9 mouse cellular contexts compared by ENCODE assay signal in the genomic region with DNA sequence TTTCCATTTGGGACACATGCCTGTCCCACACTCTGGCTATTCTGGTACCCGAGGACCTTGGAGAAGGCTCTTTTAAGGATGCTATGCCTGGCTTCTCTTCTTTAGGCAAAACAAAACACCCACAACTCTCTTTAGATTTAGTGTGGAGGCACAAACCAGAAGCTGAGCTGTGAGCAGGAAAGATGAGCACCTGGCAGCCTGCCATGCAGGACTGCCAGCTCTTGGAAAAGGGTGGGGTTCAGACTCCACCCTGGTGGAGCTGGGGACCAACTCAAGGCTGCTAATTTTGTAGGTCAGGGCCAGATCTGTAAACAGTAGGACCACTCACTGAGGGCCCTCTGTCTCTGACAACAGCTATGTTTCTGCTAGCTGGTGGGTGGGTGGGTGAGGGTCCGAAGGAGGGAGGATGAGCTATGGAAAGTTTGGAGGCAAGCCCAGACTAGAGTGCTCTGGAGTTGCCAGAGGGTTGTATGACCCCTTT. TPM values are rescaled to one million over a fixed set of nuclear protein-coding genes. Genes with fewer than 3 reads are reported as not detected.
DNase-seq lines count a peak whose midpoint lies in the region; ATAC-seq and TF ChIP-seq lines count a peak whose summit lies in the region.
"Had no signal": no experiment of that assay in that cellular context is flagged by ENCODE, and none has a peak within 500 bp of the region (broad histone marks: within the 10 kb centered on the region; RNA-seq: fewer than 3 reads in every experiment).

No protein-coding gene starts in this region.

- no peak overlapping the region for H3K4me2 ChIP-seq in lung, embryonic 14.5 days
- H3K4me2 ChIP-seq: limb, embryonic 12.5 days had no signal

- H3K27me3 ChIP-seq in lung, embryonic 14.5 days (ENCODE audit: insufficient read depth, low read length): no peaks in the 10 kb centered on the region
- H3K27me3 ChIP-seq: limb, embryonic 12.5 days had no signal

- peak; percentile 54 for DNase-seq in adrenal gland, postnatal 10 days
- no peak for DNase-seq in adrenal gland, adult 18-20 months (ENCODE audit: low spot score in 2 of 2)
- DNase-seq in lung, embryonic 14.5 days: peak; percentile 73
- DNase-seq in lung, postnatal 25 days (ENCODE audit: low spot score): no peak
- peak; percentile 45 to 69 for DNase-seq in left cerebral cortex, adult 2 months (ENCODE audit: extremely low spot score in 1 of 2, low spot score in 2 of 2)
- DNase-seq in right cerebral cortex, postnatal 10 days (ENCODE audit: low spot score in 2 of 2): peak; percentile 78 to 79
- no peak for DNase-seq in gastrocnemius, postnatal 4 days (ENCODE audit: low spot score in 2 of 2)

- peaks cover 14% of the 10 kb centered on the region; the same call in 1 of the 2 replicates for H3K4me1 ChIP-seq in lung, embryonic 14.5 days (ENCODE audit: insufficient read depth)

- no peaks in the 10 kb centered on the region for H3K9me3 ChIP-seq in lung, embryonic 14.5 days (ENCODE audit: low read depth, low read length)
- H3K9me3 ChIP-seq: limb, embryonic 12.5 days had no signal

- H3K4me3 ChIP-seq in lung, embryonic 14.5 days (ENCODE audit: low read depth, low read length): no peak overlapping the region
- H3K4me3 ChIP-seq in left cerebral cortex, adult 2 months: no peak overlapping the region
- H3K4me3 ChIP-seq: limb, embryonic 12.5 days had no signal

- no peak overlapping the region for H3K9ac ChIP-seq in lung, embryonic 14.5 days
- H3K9ac ChIP-seq: limb, embryonic 12.5 days had no signal

- 0 out of 2 replicates have a peak overlapping the region, but pooled peaks have one; percentile 15 for H3K27ac ChIP-seq in lung, embryonic 14.5 days (ENCODE audit: low read depth)
- H3K27ac ChIP-seq in left cerebral cortex, adult 2 months: peak overlapping the region; percentile 70
- H3K27ac ChIP-seq: limb, embryonic 12.5 days had no signal

- ATAC-seq in lung, embryonic 14.5 days (ENCODE audit: insufficient read depth): peak; percentile 66
- no peak for ATAC-seq in activated CD4-positive, CD25-positive, alpha-beta regulatory T cell, adult 4 months

- no peak for TF ChIP-seq CTCF in lung, embryonic 14.5 days (IDR thresholded peaks at IDR 0.05; ENCODE audit: low read depth)
- no peak for TF ChIP-seq CTCF in left cerebral cortex, adult 2 months (IDR thresholded peaks at IDR 0.05)

- intact Hi-C loops in left cerebral cortex, adult 2 months (cut with DNase I): no loop called here

- no peaks in the 10 kb centered on the region for H3K36me3 ChIP-seq in lung, embryonic 14.5 days (ENCODE audit: insufficient read depth)
- H3K36me3 ChIP-seq: limb, embryonic 12.5 days had no signal

- WGBS in lung, embryonic 14.5 days: 45% methylated on average over 2 of the region's 2 CpGs

RNA-seq across cellular contexts. Expression of gene Ampd3, which starts 13.3 kb away (rescaled TPM):
- total RNA-seq in adrenal gland, postnatal 10 days (2021): 10 to 100 TPM; 16.7 to 22.7 TPM
- 10 to 100 TPM; 18.8 to 22.6 TPM for total RNA-seq in adrenal gland, adult 18-20 months (2021)
- 1.4 and 2.6 TPM in 2 replicates for polyA plus RNA-seq in lung, embryonic 14.5 days (2014; fragmentation: Nextera tagmentation; extraction: Ambion mirVana)
- 10 to 100 TPM; 24.4 to 25.3 TPM for total RNA-seq in left cerebral cortex, adult 2 months (2021)
- total RNA-seq in gastrocnemius, postnatal 4 days (2021): 1 to 10 TPM; 8.7 to 8.8 TPM
- polyA plus RNA-seq in activated CD4-positive, CD25-positive, alpha-beta regulatory T cell, adult 4 months (2017; shearing (Covaris generic)): 1 to 10 TPM; 3.7 to 3.9 TPM

Comparison
In these comparisons a context has a peak if more than half of its experiments do, and no peak if none do; other contexts are left out.
1. DNase-seq: peak in adrenal gland, postnatal 10 days (single experiment), lung, embryonic 14.5 days (single experiment), left cerebral cortex, adult 2 months (2 of 2) and right cerebral cortex, postnatal 10 days (2 of 2); none in adrenal gland, adult 18-20 months (0 of 2), lung, postnatal 25 days (single experiment) and gastrocnemius, postnatal 4 days (0 of 2).